Mouse (Mus musculus): ENCODE measurements at regions not wholly inside any gene's neighbourhood (a gene's known extent, or its start where the extent isn't known, plus 50 kb on each side); places are given as distances from the start of the nearest gene placed in this dataset.

- TF ChIP-seq CTCF (IDR thresholded peaks at IDR 0.05; ENCODE audit: insufficient read depth, low read length), result no peak
- TF ChIP-seq POLR2A (IDR thresholded peaks at IDR 0.05; ENCODE audit: borderline replicate concordance, extremely low read depth, low read depth, low read length), result no peak
These were observed 207.1 kb downstream of the Efnb2 start for GRCm38 (mm10) chr8:8453944-8454343.
